Mouse (Mus musculus) splenic B cell, adult 2 months (primary cell): Measurements from ENCODE around the gene Cxcl12.

Source experiments
- DNase-seq: peaks from one replicate; pipeline ENCODE4 v3.0.0-alpha.2; 2011; ENCODE audit warnings: low read depth, low spot score
- H3K27me3 ChIP-seq: 2 replicates; pipeline ENCODE4 v1.6.1; 2012; ENCODE audit warnings: mild to moderate bottlenecking, low read length, moderate library complexity, mixed read lengths; ENCODE audit not compliant: control insufficient read depth, poor library complexity, insufficient read depth, severe bottlenecking
- H3K36me3 ChIP-seq: 2 replicates; pipeline ENCODE4 v1.6.1; 2012; ENCODE audit warnings: mild to moderate bottlenecking, low read length, moderate library complexity, mixed read lengths; ENCODE audit not compliant: control insufficient read depth, poor library complexity, insufficient read depth, severe bottlenecking

Gene Cxcl12

DNA sequence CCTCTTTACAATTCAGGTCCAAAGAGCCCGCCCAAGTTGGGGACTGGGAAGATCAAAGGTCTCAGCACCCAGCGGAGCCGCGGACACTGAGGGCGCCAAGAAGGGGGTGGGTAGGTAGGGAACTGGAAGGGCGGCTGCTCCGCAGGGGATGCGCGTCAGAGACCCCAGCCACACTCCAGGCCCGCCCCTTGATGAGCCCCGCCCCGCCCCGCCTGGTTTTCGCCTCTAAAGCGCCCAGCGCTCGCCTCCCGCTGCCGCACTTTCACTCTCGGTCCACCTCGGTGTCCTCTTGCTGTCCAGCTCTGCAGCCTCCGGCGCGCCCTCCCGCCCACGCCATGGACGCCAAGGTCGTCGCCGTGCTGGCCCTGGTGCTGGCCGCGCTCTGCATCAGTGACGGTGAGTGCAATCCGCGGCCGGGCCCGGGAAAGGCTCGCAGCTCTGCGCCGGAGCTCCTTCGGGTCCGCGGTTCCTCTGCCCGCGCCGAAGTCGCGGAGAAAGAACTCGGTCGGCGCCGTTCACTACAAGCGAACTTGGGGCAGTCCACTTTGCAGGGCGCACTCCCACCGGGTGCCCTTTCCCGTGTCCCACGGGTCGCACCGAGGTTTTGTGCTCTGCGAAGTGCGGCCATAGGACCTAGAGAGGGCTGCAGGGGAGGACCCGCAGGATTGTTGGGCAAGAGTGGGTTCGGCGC, at the start of gene Cxcl12:
Gene Cxcl12 (plus strand): TSS at position 215 of the 691 bp plus-strand sequence.
- no peaks in the 10 kb centered on the region; the same call in 1 of the 2 replicates for H3K27me3 ChIP-seq
- no peak for DNase-seq
- H3K36me3 ChIP-seq: no peaks in the 10 kb centered on the region

DNA sequence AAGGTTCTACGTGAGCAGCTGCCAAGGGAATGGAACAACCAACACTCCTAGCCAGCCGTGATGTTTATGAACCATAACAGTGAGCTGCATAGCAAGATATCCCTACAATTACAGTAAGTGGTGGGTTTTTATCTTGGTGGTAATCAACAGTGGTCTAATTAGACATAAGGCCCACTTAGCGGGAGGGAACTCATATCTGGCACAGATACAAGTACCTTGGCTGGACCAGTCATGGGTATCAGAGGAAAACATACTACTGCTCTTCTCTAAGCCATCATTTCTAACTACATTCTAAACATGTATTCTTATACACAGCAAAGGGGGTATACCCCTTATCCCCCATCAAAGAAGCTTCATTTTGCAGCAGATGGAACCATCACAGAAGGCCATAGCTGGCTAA, 46.3 kb upstream of the Cxcl12 start:
- no peak for DNase-seq
- Histone ChIP-seq H3K36me3 (no peaks in the 10 kb centered on the region), H3K27me3 (no peaks in the 10 kb centered on the region)

DNA sequence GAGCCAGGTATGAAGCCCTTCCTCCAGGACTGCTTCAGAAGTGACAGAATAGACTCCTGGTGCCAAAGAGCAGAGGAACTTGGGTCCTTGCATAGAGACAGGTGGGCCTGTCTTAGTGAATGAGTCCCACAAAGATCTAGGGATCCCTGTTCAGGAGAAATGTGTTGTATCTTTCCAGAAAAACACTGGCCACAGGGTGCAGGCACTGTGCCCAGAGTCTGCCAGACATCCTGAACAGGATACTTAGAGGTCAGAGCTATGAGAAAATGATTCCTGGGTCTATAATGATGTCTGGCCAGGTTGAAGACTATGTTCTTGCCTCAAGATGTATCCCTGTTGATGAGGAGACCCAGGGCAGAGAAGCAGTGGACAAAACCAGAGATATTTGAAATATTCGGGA, 42.0 kb upstream of the Cxcl12 start:
- no peaks in the 10 kb centered on the region for H3K27me3 ChIP-seq
- DNase-seq: no peak
- H3K36me3 ChIP-seq: no peaks in the 10 kb centered on the region

DNA sequence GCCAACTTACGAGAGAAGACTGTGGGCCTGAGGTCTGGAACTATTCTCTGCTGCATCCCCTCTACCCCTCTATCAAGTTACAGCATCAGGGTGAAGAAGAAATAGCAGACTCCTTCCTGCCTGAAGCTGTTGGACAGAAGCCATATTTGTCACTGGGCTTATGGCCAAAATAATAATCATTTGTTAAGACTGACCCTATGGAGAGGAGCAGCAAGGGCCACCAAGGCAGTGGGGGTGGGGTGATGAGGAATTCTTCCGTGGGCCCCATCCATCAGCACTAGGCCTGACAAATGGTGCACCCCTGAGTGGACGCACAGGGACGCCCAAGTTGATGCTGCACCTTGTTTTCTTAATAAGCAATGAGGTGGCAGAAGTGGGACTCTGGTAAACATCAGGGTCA, 38.9 kb upstream of the Cxcl12 start:
- no peak for DNase-seq
- no peaks in the 10 kb centered on the region for H3K27me3 ChIP-seq
- no peaks in the 10 kb centered on the region for H3K36me3 ChIP-seq

DNA sequence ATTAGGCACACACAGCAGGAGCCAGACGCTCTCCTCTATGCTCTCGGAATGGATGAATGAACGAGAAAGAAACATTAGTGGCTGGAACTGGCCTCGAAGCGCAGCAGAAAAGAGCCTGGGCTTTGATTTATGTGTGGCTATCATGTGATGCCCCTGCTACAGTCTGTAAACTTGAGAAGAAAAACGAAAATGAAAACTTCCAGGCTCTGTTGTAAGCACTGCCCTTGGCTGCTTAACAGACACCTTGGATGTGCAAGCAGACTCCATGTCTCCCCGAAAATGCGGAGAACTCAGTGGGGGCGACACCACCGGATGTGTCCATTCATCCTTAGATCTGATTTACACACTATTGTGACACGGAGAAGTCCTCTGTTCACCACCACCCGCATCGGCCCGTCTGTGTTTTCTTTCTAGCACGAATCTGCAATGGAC, 37.6 kb upstream of the Cxcl12 start:
- Histone ChIP-seq H3K36me3 (no peaks in the 10 kb centered on the region), H3K27me3 (no peaks in the 10 kb centered on the region)
- no peak for DNase-seq

- Histone ChIP-seq H3K27me3 (no peaks in the 10 kb centered on the region), H3K36me3 (no peaks in the 10 kb centered on the region)
- DNase-seq: no peak
These were observed 33.8 kb upstream of the Cxcl12 start for GRCm38 (mm10) chr6:117134526-117134925.

GRCm38 (mm10) chr6:117137735-117138134, 30.6 kb upstream of the Cxcl12 start:
- no peaks in the 10 kb centered on the region for H3K27me3 ChIP-seq
- H3K36me3 ChIP-seq: no peaks in the 10 kb centered on the region
- no peak for DNase-seq

DNA sequence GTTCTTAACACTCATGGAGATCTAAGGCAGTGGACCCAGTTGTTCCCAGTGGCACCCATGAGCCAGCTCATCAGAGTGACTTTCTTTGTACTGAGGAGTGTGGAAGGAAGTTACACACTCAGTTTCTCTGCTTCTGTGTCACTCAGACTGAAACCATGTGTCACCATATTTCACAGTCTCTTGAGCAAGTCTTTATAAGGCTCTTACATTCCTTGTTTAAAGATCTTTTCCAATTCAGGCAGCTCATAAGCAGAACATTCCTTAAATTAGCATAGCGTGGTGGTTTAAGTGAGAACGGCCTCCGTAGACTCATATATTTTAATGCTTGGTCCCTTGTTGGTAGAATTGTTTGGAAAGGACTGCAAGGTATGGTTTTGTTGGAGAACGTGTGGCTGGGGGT, 27.4 kb upstream of the Cxcl12 start:
- no peaks in the 10 kb centered on the region for H3K27me3 ChIP-seq
- DNase-seq: no peak
- H3K36me3 ChIP-seq: no peaks in the 10 kb centered on the region

DNA sequence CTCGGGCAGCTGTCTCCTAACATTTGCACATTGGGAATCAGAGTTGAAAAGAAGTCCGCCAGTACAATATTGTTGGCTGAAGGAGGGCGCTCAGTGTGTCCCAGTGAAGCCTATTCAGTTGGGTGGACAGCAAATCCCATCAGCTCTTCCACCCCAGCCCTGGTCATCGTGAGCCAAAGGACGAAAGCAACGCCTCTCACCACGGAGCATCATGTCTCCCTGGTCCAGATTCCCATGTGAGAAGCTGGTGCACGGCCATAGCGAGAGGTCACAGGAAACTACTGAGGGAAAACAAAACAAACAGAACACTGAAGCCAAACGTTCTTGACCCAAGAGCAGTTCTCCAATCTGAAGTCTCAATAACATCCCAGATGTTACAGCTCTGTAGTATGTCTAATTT, 21.4 kb upstream of the Cxcl12 start:
- Histone ChIP-seq H3K36me3 (no peaks in the 10 kb centered on the region), H3K27me3 (no peaks in the 10 kb centered on the region)
- no peak for DNase-seq

DNA sequence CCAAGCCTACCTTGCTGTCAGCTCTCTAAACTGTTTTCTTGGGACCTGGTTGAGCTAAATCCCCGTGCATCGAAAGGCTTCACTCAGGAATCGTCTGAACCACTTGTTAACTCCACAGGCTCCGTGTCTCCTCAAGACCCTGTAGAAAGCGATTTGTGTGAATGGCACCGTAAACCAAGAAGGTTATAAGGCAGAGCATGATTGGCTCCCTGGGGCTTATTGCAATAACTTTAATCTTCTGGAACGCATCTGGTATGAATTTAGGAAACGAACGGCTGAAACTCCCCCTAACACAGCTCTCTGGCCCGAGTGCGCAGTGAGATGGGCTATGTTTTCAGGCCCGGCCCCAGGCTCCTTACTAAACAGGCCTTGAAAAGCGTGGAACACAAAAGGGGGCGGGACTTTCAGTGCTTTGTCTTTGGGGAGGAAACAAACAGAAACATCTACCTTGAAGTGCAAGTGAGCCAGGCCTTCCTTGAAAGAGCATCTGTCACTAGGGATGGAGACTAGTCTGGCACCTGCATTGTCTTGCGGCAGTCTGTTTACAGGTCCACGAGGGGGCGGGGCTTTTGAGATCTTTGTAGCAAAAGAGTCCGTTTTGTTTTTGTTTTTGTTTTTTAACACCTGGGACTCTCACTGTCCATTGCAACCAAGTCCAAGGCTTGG, 16.7 kb upstream of the Cxcl12 start:
- no peaks in the 10 kb centered on the region for H3K27me3 ChIP-seq
- no peaks in the 10 kb centered on the region for H3K36me3 ChIP-seq
- DNase-seq: no peak

DNA sequence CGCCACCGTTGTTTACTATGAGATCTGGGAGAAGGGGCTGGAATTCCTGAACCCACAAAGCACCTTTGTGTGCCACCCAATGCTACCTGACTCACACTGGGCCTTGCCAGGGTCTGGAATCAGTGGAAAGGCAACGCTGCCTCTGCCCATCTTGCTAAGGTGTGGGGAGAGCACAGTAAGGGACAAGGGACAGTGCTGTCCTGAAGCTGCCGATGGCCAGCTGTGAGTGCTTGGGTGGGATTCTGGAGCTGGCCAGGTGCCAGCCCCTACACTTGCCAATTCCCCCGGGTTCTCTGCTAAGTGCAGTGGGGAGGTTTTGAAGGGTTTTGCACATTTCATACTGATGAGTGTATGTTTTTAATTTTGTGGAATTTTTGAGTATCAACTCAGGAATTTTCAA, 15.3 kb upstream of the Cxcl12 start:
- no peak for DNase-seq
- Histone ChIP-seq H3K36me3 (no peaks in the 10 kb centered on the region), H3K27me3 (no peaks in the 10 kb centered on the region)

GRCm38 (mm10) chr6:117156846-117157245, 11.5 kb upstream of the Cxcl12 start:
- no peaks in the 10 kb centered on the region for H3K27me3 ChIP-seq
- DNase-seq: no peak
- no peaks in the 10 kb centered on the region for H3K36me3 ChIP-seq

GRCm38 (mm10) chr6:117159710-117160690, 8.3 kb upstream of the Cxcl12 start:
- Histone ChIP-seq H3K27me3 (no peaks in the 10 kb centered on the region), H3K36me3 (no peaks in the 10 kb centered on the region)
- no peak for DNase-seq

DNA sequence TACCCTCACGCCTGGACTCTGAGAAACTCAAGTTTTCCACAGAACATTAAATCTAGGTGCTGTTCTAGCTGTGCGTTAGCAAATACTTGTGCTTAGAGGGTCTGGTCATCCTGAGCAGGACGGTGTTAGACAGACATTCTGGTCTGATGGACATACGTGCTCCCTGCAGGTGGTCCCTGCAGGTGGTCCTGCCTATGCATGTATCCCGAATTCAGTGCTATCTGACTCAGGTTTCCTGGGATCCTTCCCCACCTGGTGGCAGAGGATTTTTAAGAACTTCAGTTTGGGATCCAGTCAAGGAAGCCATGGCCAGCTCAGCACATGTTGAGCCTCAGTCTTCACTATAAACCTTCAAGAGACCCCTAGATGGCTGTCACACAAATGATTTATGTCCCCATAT, 4.8 kb upstream of the Cxcl12 start:
- Histone ChIP-seq H3K36me3 (no peaks in the 10 kb centered on the region), H3K27me3 (no peaks in the 10 kb centered on the region)
- DNase-seq: no peak
